Mouse (Mus musculus): ENCODE results near the gene Gprin1.

DNA sequence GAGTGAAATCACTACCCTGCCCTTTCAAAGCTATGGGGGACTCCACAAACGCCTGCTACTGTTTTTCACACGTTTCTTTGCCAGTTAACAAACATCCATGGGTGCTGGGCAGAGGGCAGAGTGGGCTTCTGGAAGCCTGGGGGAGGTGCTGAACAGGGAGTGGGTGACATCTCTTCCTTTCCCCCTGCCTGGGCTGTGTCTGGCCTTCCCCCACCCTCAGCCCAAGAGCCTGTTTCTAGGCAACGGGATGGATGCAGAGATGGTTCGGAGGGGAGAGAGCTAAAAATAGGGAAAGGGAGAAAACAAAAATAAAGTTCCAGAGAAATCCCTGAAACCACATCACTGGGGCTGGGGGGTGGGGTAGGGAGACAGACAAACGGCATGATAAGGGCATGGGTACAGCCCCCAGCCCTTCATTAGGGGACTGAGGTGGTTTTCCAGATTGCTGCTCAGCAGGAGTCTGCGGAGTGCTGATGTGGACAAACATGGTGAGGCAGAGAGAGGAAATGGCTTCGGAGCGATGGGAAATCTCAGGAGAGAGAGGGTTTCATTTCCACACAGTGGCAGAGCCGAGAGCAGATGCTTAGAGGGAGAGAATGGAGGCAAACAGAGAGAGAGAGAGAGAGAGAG lies 5.6 kb upstream of the Gprin1 start:
- no peak for TF ChIP-seq CTCF (IDR thresholded peaks at IDR 0.05; ENCODE audit: low read depth)
- TF ChIP-seq EP300 (IDR thresholded peaks at IDR 0.05; ENCODE audit: low read depth): no peak
